Mouse (Mus musculus) intestine, embryonic 16.5 days (tissue): ENCODE measurements at regions not wholly inside any gene's neighbourhood (a gene's known extent, or its start where the extent isn't known, plus 50 kb on each side); places are given as distances from the start of the nearest gene placed in this dataset.
A peak's percentile ranks its signal among the peaks of the same experiment; 100 is the strongest.
"Not testable (repeated sequence)": the region's sequence is repeated elsewhere in the genome, so short reads cannot be mapped to it uniquely, and the experiment has no call there.

ENCODE experiments used
- ATAC-seq: fragments of 200-750 bp; cut with Nextera tagmentation; 2 replicates; pipeline ENCODE4 v1.8.0; 2017; ENCODE audit warnings: moderate TSS enrichment, moderate library complexity
- H3K27ac ChIP-seq: fragments of 300-500 bp; sonication (generic); 2 replicates; pipeline ENCODE4 v1.5.1; 2014; ENCODE audit warnings: mild to moderate bottlenecking, low read length
- H3K27me3 ChIP-seq: fragments of 300-500 bp; sonication (generic); replicated peaks from 2 replicates; pipeline ENCODE4 v1.6.1; 2014; ENCODE audit warnings: low read length, control low read depth, mixed read lengths; ENCODE audit not compliant: control insufficient read depth, insufficient read depth
- H3K36me3 ChIP-seq: fragments of 300-500 bp; sonication (generic); 2 replicates; pipeline ENCODE4 v1.6.1; 2014; ENCODE audit warnings: low read length, control low read depth; ENCODE audit not compliant: control insufficient read depth, insufficient read depth
- H3K4me1 ChIP-seq: fragments of 300-500 bp; sonication (generic); 2 replicates; pipeline ENCODE4 v1.6.1; 2014; ENCODE audit warnings: low read length, control low read depth, mixed read lengths; ENCODE audit not compliant: control insufficient read depth, insufficient read depth
- H3K4me2 ChIP-seq: fragments of 300-500 bp; sonication (generic); 2 replicates; pipeline ENCODE4 v1.6.1; 2014; ENCODE audit warnings: low read depth, low read length, control low read depth
- H3K4me3 ChIP-seq: fragments of 300-500 bp; sonication (generic); 2 replicates; pipeline ENCODE4 v1.5.1; 2014; ENCODE audit warnings: mild to moderate bottlenecking, low read length
- H3K9ac ChIP-seq: fragments of 300-500 bp; sonication (generic); 2 replicates; pipeline ENCODE4 v1.6.1; 2014; ENCODE audit warnings: low read depth, low read length
- H3K9me3 ChIP-seq: fragments of 300-500 bp; sonication (generic); 2 replicates; pipeline ENCODE4 v1.6.1; 2016; ENCODE audit warnings: low read length, control low read depth; ENCODE audit not compliant: control insufficient read depth
- WGBS: fragments of 180-500 bp; shearing (Covaris S2); extraction: QIAGEN DNeasy Blood & Tissue Kit; methylation state at CpG from one replicate; pipeline ENCODE4 v1.1.7; 2014; 5-methylcytosine and 5-hydroxymethylcytosine counted together

- no peaks in the 10 kb centered on the region for H3K4me1 ChIP-seq
- no peaks in the 10 kb centered on the region for H3K27me3 ChIP-seq
- no peaks in the 10 kb centered on the region for H3K36me3 ChIP-seq
- H3K9ac ChIP-seq = no peak overlapping the region
- H3K9me3 ChIP-seq = no peaks in the 10 kb centered on the region
- no peak overlapping the region for H3K27ac ChIP-seq
- no peak overlapping the region for H3K4me3 ChIP-seq
- 0 out of 2 replicates have a peak, but pooled peaks have one; percentile 21 for ATAC-seq
- 18% methylated on average over 2 of the region's 2 CpGs for WGBS
- no peak overlapping the region for H3K4me2 ChIP-seq
Measured at GRCm38 (mm10) chr4:131438883-131439282, 399.2 kb downstream of the Ptpru start.

DNA sequence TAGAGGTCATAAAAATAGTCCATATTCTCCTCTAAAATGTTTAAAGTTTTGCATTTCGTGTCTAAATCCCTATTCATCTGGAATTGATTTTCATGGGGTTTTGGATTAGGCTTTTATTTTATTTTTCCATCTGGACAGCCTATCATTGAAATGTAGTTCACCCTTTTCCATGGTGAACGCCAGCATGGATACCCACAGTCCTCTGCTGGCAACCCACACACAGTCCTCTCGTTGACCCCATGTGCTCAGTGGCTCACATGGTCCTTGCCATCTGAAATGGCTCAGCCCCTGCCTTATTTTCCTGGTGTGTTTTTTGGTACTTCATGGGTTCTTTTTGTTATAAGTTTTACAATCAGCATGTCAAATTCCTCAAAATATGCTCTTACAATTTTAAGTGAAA lies 397.2 kb downstream of the Ptpru start:
- no peak for ATAC-seq
- no peak overlapping the region for H3K4me3 ChIP-seq
- no peaks in the 10 kb centered on the region for H3K27me3 ChIP-seq
- WGBS = 76% methylated on average over 3 of the region's 3 CpGs
- no peaks in the 10 kb centered on the region for H3K36me3 ChIP-seq
- H3K4me1 ChIP-seq = no peaks in the 10 kb centered on the region
- no peaks in the 10 kb centered on the region for H3K9me3 ChIP-seq
- no peak overlapping the region for H3K9ac ChIP-seq
- H3K4me2 ChIP-seq = no peak overlapping the region
- H3K27ac ChIP-seq = no peak overlapping the region

DNA sequence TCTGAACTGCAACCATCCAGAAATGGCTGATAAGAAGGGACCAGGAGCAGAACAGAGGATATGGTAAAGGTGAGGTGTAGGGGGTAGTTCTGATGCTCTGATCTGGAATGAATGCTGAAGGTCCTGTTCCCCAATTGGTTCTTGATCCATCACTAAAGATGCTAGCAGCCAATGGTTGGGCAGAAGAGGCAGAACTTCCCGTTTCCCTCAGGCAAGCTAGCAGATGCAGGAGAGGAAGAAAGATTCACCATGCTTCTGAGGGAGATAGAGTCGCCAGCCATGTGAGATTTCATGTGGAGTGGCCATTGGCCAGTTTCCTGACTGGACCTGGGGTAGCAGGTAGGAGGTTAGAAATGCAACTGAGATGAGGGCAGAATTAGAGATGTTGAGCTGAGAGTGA lies 394.6 kb downstream of the Ptpru start:
- Histone ChIP-seq H3K4me3 (no peak overlapping the region), H3K36me3 (no peaks in the 10 kb centered on the region), H3K4me2 (no peak overlapping the region), H3K27me3 (no peaks in the 10 kb centered on the region), H3K9ac (no peak overlapping the region), H3K9me3 (no peaks in the 10 kb centered on the region), H3K4me1 (no peaks in the 10 kb centered on the region), H3K27ac (no peak overlapping the region)
- ATAC-seq = no peak
- WGBS = 83% methylated on average over 2 of the region's 2 CpGs

DNA sequence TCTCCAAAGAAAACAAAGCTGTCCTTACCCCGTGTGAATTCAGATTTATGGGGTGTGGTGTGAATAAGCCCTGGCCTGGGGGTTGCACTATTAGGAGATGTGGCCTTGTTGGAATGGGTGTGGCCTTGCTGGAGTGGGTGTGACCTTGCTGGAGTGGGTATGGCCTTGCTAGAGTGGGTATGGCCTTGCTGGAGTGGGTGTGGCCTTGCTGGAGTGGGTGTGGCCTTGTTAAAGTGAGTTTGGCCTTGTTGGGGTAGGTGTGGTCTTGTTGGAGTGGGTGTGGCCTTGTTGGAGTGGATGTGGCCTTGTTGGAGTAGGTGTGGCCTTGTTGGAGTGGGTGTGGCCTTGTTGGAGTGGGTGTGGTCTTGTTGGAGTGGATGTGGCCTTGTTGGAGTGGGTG lies 387.8 kb downstream of the Ptpru start:
- H3K4me1 ChIP-seq, H3K36me3 ChIP-seq, H3K4me2 ChIP-seq, H3K27me3 ChIP-seq, H3K4me3 ChIP-seq, H3K9ac ChIP-seq, H3K9me3 ChIP-seq, H3K27ac ChIP-seq, ATAC-seq: not testable (repeated sequence)
- 65% methylated on average over 1 of the region's 1 CpGs for WGBS

GRCm38 (mm10) chr4:131457551-131457950 lies 380.5 kb downstream of the Ptpru start:
- H3K36me3 ChIP-seq = no peaks in the 10 kb centered on the region
- no peak overlapping the region for H3K9ac ChIP-seq
- 12% methylated on average over 7 of the region's 7 CpGs for WGBS
- no peak overlapping the region for H3K4me2 ChIP-seq
- H3K4me1 ChIP-seq = peaks cover 6% of the 10 kb centered on the region; the same call in 1 of the 2 replicates
- no peak overlapping the region for H3K4me3 ChIP-seq
- H3K27ac ChIP-seq = no peak overlapping the region
- no peak for ATAC-seq
- no peaks in the 10 kb centered on the region for H3K27me3 ChIP-seq
- H3K9me3 ChIP-seq = no peaks in the 10 kb centered on the region

DNA sequence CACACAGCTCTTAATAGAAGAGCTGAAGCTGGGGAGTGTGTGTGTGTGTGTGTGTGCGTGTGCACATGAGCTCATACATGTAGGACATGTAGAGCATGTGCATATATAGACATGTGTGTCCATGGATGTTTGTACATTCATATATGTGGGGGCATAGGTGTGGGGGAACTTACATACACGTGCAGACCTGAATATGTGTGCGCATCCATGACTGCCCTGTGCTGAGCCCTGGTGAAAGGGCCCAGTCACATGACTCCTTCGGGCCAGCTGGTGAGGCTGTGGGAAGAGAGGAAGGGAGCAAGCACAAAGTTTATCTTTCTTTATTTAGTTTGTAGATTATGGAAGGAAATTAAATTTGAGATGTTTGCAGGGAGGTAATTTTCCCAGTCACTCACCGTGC lies 378.3 kb downstream of the Ptpru start:
- no peaks in the 10 kb centered on the region for H3K36me3 ChIP-seq
- WGBS = 61% methylated on average over 5 of the region's 5 CpGs
- no peaks in the 10 kb centered on the region for H3K9me3 ChIP-seq
- no peak for ATAC-seq
- no peak overlapping the region for H3K27ac ChIP-seq
- no peaks in the 10 kb centered on the region for H3K27me3 ChIP-seq
- H3K4me2 ChIP-seq = no peak overlapping the region
- H3K4me3 ChIP-seq = no peak overlapping the region
- no peak overlapping the region for H3K9ac ChIP-seq
- peaks cover 6% of the 10 kb centered on the region; the same call in 1 of the 2 replicates for H3K4me1 ChIP-seq

DNA sequence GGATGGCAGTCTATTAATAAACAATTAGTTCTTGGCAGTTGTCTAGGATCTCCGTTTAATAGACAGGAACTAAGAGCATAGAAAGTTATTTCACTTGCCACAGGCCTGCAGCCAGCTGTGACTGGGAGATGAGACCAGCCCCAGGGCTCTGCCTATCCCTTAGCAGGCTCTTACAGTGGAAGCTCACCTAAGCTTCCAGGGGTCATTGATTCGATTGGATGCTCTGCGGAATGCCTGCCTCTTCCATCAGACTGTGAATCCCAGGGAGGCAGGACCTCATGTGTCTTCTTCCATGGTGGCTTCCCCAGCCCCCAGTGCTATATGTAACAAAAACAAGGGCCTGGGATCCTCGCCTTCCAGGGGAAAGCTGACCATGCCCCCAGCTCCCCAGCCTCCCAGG lies 376.8 kb downstream of the Ptpru start:
- peaks cover 6% of the 10 kb centered on the region; the same call in 1 of the 2 replicates for H3K4me1 ChIP-seq
- no peak for ATAC-seq
- H3K4me2 ChIP-seq = no peak overlapping the region
- no peak overlapping the region for H3K27ac ChIP-seq
- H3K27me3 ChIP-seq = no peaks in the 10 kb centered on the region
- H3K9me3 ChIP-seq = no peaks in the 10 kb centered on the region
- no peak overlapping the region for H3K9ac ChIP-seq
- no peak overlapping the region for H3K4me3 ChIP-seq
- no peaks in the 10 kb centered on the region for H3K36me3 ChIP-seq
- WGBS = 53% methylated on average over 4 of the region's 4 CpGs

DNA sequence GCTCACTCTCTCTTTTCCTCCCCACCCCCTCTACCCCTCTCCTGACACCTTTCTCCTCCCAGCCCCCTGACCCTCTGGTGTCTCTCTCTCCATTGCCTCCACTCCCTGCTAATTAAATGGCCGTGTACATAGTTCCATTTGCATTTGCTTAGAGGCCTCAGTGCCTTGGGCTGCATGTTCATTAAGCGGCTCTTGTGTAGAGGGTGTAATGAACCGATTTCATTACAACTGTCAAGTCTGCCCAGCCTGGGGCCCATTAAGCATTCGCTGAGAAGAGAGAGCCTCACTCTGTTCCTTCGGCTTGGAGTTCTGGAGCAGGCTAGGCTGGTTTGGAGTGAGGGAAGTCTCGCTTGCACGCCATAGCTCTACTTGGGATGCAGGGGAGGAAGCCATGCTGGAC lies 376.4 kb downstream of the Ptpru start:
- WGBS = 68% methylated on average over 7 of the region's 7 CpGs
- Histone ChIP-seq H3K36me3 (no peaks in the 10 kb centered on the region), H3K9me3 (no peaks in the 10 kb centered on the region), H3K27me3 (no peaks in the 10 kb centered on the region), H3K9ac (no peak overlapping the region), H3K4me1 (peaks cover 6% of the 10 kb centered on the region; the same call in 1 of the 2 replicates), H3K4me2 (no peak overlapping the region), H3K27ac (no peak overlapping the region), H3K4me3 (no peak overlapping the region)
- ATAC-seq = no peak

- no peaks in the 10 kb centered on the region for H3K36me3 ChIP-seq
- H3K9ac ChIP-seq = no peak overlapping the region
- H3K4me1 ChIP-seq = no peaks in the 10 kb centered on the region
- no peak overlapping the region for H3K27ac ChIP-seq
- no peak overlapping the region for H3K4me2 ChIP-seq
- no peaks in the 10 kb centered on the region; the same call in 1 of the 2 replicates for H3K27me3 ChIP-seq
- ATAC-seq = no peak
- 36% methylated on average over 6 of the region's 6 CpGs for WGBS
- H3K4me3 ChIP-seq = no peak overlapping the region
- H3K9me3 ChIP-seq = no peaks in the 10 kb centered on the region
Measured at GRCm38 (mm10) chr4:131475023-131475422, 363.1 kb downstream of the Ptpru start.

DNA sequence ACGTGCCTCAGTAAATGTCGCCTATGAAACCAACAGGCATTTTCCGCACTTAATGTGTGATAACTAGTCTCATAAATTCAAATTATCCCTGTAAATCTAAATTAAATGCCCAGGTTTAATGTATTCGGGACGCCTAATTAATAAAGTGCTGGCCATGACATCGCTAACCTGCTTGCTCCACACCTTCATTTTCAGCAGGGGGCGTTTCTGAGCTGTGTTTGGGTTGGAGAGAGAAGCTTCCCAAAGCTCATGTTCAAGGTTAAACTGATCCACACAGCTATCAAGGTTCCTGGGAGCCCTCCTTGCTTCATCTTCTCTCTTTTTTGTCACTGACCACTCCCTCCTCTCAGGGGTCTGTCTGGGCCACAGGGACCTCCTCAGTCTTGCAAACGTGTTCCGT lies 359.2 kb downstream of the Ptpru start:
- no peak overlapping the region for H3K4me3 ChIP-seq
- H3K27ac ChIP-seq = no peak overlapping the region
- ATAC-seq = no peak

More for the DNA sequence above, 359.2 kb downstream of the Ptpru start:
- Histone ChIP-seq H3K9ac (no peak overlapping the region), H3K27me3 (no peaks in the 10 kb centered on the region; the same call in 1 of the 2 replicates), H3K36me3 (no peaks in the 10 kb centered on the region), H3K4me1 (peaks cover 1% of the 10 kb centered on the region; the same call in 1 of the 2 replicates), H3K4me2 (no peak overlapping the region), H3K9me3 (no peaks in the 10 kb centered on the region)
- 72% methylated on average over 9 of the region's 9 CpGs for WGBS
